Mouse (Mus musculus): ENCODE results near the gene Stard3nl. TPM values are rescaled to one million over a fixed set of nuclear protein-coding genes. Genes with fewer than 3 reads are reported as not detected.

Gene Stard3nl
- polyA plus RNA-seq, 1 experiment from 2014 or later: 199 TPM

- Histone ChIP-seq H3K4me1 (ENCODE audit: control insufficient read depth, insufficient read depth, low read length) (no peaks in the 10 kb centered on the region), H3K36me3 (ENCODE audit: control insufficient read depth, insufficient read depth, low read length) (no peaks in the 10 kb centered on the region), H3K9me3 (replicated peaks; ENCODE audit: control insufficient read depth, low read length) (no peaks in the 10 kb centered on the region), H3K27ac (ENCODE audit: low read depth, low read length) (no peak overlapping the region), H3K4me2 (ENCODE audit: low read length) (no peak overlapping the region), H3K4me3 (ENCODE audit: low read depth, low read length) (no peak overlapping the region), H3K27me3 (replicated peaks; ENCODE audit: control insufficient read depth, insufficient read depth, low read length) (no peaks in the 10 kb centered on the region), H3K9ac (ENCODE audit: low read length) (no peak overlapping the region)
- DNase-seq (ENCODE audit: low spot score) (no peak), ATAC-seq (no peak)
- 93% methylated on average over 1 of the region's 1 CpGs for WGBS
Observed at GRCm38 (mm10) chr13:19415337-19415736, 19.7 kb upstream of the Stard3nl start.

DNA sequence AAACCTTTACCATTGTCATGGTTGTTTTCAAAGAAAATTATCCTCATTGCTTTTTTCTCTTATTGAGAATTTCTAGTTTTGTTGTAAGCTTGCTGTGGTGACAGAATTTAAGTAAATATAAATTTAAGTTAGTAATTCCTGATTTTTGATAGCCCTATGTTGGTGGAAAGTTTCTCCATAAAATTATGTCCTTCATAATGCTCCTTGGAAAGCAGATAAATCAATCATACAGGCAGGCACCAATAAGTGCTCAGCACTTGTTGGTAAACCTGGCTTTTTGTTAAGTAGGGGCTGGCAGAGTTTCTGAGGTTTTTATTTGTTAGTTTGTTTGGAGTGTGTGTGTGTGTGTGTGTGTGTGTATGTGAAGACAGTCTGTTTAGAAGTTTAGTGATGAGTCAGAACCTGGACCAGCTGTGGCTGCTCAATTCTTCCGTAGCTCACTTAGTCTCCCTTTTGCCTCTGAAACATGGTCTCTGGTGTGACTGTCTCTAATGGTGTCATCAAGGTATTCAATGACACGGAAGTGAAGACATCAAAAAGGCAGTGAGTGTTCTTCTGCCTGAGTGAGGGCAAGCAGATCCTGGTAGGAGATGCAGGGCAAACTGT, 16.8 kb upstream of the Stard3nl start:
- H3K4me1 ChIP-seq (ENCODE audit: control insufficient read depth, insufficient read depth, low read length): no peaks in the 10 kb centered on the region
- ATAC-seq: no peak

GRCm38 (mm10) chr13:19411886-19412285, 16.3 kb upstream of the Stard3nl start:
- Histone ChIP-seq H3K36me3 (ENCODE audit: control insufficient read depth, insufficient read depth, low read length) (no peaks in the 10 kb centered on the region), H3K9me3 (replicated peaks; ENCODE audit: control insufficient read depth, low read length) (no peaks in the 10 kb centered on the region)
- 80% methylated on average over 5 of the region's 5 CpGs for WGBS

More for the DNA sequence above, 16.8 kb upstream of the Stard3nl start:
- Histone ChIP-seq H3K27me3 (replicated peaks; ENCODE audit: control insufficient read depth, insufficient read depth, low read length) (no peaks in the 10 kb centered on the region), H3K36me3 (ENCODE audit: control insufficient read depth, insufficient read depth, low read length) (no peaks in the 10 kb centered on the region), H3K9ac (ENCODE audit: low read length) (no peak overlapping the region), H3K4me2 (ENCODE audit: low read length) (no peak overlapping the region), H3K4me3 (ENCODE audit: low read depth, low read length) (no peak overlapping the region), H3K9me3 (replicated peaks; ENCODE audit: control insufficient read depth, low read length) (no peaks in the 10 kb centered on the region), H3K27ac (ENCODE audit: low read depth, low read length) (no peak overlapping the region)
- 79% methylated on average over 2 of the region's 2 CpGs for WGBS
- DNase-seq (ENCODE audit: low spot score): no peak

GRCm38 (mm10) chr13:19410694-19411093, 15.1 kb upstream of the Stard3nl start:
- Histone ChIP-seq H3K27me3 (replicated peaks; ENCODE audit: control insufficient read depth, insufficient read depth, low read length) (no peaks in the 10 kb centered on the region), H3K27ac (ENCODE audit: low read depth, low read length) (no peak overlapping the region), H3K4me1 (ENCODE audit: control insufficient read depth, insufficient read depth, low read length) (no peaks in the 10 kb centered on the region), H3K9me3 (replicated peaks; ENCODE audit: control insufficient read depth, low read length) (no peaks in the 10 kb centered on the region), H3K4me3 (ENCODE audit: low read depth, low read length) (no peak overlapping the region), H3K9ac (ENCODE audit: low read length) (no peak overlapping the region), H3K36me3 (ENCODE audit: control insufficient read depth, insufficient read depth, low read length) (no peaks in the 10 kb centered on the region), H3K4me2 (ENCODE audit: low read length) (no peak overlapping the region)
- WGBS: 93% methylated on average over 4 of the region's 4 CpGs
- DNase-seq (ENCODE audit: low spot score): no peak
- ATAC-seq: no peak

More at GRCm38 (mm10) chr13:19411886-19412285, 16.3 kb upstream of the Stard3nl start:
- no peak overlapping the region for H3K27ac ChIP-seq (ENCODE audit: low read depth, low read length)
- no peaks in the 10 kb centered on the region for H3K27me3 ChIP-seq (replicated peaks; ENCODE audit: control insufficient read depth, insufficient read depth, low read length)
- H3K4me3 ChIP-seq (ENCODE audit: low read depth, low read length): no peak overlapping the region
- H3K4me1 ChIP-seq (ENCODE audit: control insufficient read depth, insufficient read depth, low read length): no peaks in the 10 kb centered on the region
- ATAC-seq (no peak), DNase-seq (ENCODE audit: low spot score) (no peak)
- no peak overlapping the region for H3K4me2 ChIP-seq (ENCODE audit: low read length)
- no peak overlapping the region for H3K9ac ChIP-seq (ENCODE audit: low read length)

DNA sequence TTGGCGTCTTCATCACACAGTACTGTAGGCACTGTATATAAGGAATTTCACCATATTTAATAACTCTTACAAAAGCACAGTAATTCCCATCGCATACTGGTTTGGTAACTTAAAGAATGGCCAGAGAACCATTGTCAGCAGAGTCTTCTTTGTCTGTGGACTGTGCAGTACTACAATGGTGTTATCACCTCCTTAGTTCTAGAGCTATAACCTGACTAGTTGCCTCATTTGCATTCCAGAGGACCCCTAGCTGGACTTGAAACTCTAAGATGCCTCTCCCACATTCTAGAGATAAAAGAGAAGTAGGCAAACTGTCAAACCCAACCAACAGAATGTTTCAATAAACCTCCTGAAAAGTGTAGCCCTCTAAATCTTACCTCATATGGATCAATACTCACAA, 12.4 kb upstream of the Stard3nl start:
- H3K4me2 ChIP-seq (ENCODE audit: low read length): no peak overlapping the region
- H3K27ac ChIP-seq (ENCODE audit: low read depth, low read length): no peak overlapping the region
- no peak overlapping the region for H3K9ac ChIP-seq (ENCODE audit: low read length)
- H3K4me1 ChIP-seq (ENCODE audit: control insufficient read depth, insufficient read depth, low read length): no peaks in the 10 kb centered on the region
- H3K9me3 ChIP-seq (replicated peaks; ENCODE audit: control insufficient read depth, low read length): no peaks in the 10 kb centered on the region
- no peak for ATAC-seq
- H3K27me3 ChIP-seq (replicated peaks; ENCODE audit: control insufficient read depth, insufficient read depth, low read length): no peaks in the 10 kb centered on the region
- no peak overlapping the region for H3K4me3 ChIP-seq (ENCODE audit: low read depth, low read length)
- no peaks in the 10 kb centered on the region for H3K36me3 ChIP-seq (ENCODE audit: control insufficient read depth, insufficient read depth, low read length)
- no peak for DNase-seq (ENCODE audit: low spot score)
- WGBS: 91% methylated on average over 2 of the region's 2 CpGs

DNA sequence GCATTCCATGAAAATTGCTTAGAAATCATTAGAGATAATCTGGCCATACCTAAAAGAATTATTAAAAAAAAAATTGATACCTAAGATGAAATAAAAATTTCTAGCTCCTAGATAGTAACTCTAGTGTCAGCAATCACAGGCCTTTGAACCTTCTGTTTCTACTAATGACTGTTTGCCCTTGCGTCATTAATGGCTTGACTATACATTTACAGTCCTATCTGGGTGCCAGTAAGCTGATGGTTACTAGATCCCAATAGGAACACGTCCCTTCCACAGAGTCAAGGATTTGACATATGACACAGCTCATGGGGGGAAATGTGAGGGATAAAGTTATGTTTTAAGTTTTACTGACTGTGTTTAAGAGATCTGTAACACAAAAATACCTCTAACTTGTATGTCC, 9.0 kb upstream of the Stard3nl start:
- Histone ChIP-seq H3K27ac (ENCODE audit: low read depth, low read length) (no peak overlapping the region), H3K36me3 (ENCODE audit: control insufficient read depth, insufficient read depth, low read length) (no peaks in the 10 kb centered on the region), H3K4me2 (ENCODE audit: low read length) (no peak overlapping the region), H3K9me3 (replicated peaks; ENCODE audit: control insufficient read depth, low read length) (no peaks in the 10 kb centered on the region), H3K9ac (ENCODE audit: low read length) (no peak overlapping the region), H3K27me3 (replicated peaks; ENCODE audit: control insufficient read depth, insufficient read depth, low read length) (no peaks in the 10 kb centered on the region), H3K4me3 (ENCODE audit: low read depth, low read length) (no peak overlapping the region), H3K4me1 (ENCODE audit: control insufficient read depth, insufficient read depth, low read length) (no peaks in the 10 kb centered on the region)
- WGBS: 82% methylated on average over 2 of the region's 2 CpGs
- no peak for DNase-seq (ENCODE audit: low spot score)
- no peak for ATAC-seq

GRCm38 (mm10) chr13:19394798-19395687, 552 bp downstream of the Stard3nl start:
- peak overlapping the region; percentile 78 for H3K27ac ChIP-seq (ENCODE audit: low read depth, low read length)
- H3K4me3 ChIP-seq (ENCODE audit: low read depth, low read length): peak overlapping the region; percentile 92
- no peaks in the 10 kb centered on the region for H3K9me3 ChIP-seq (replicated peaks; ENCODE audit: control insufficient read depth, low read length)
- DNase-seq (ENCODE audit: low spot score): peak; percentile 12
- WGBS: under 1% methylated on average over 24 of the region's 25 CpGs
- H3K36me3 ChIP-seq (ENCODE audit: control insufficient read depth, insufficient read depth, low read length): 0 out of 2 replicates have a peak, but pooled peaks cover 2% of the 10 kb centered on the region
- H3K9ac ChIP-seq (ENCODE audit: low read length): peak overlapping the region; percentile 97
- no peaks in the 10 kb centered on the region for H3K27me3 ChIP-seq (replicated peaks; ENCODE audit: control insufficient read depth, insufficient read depth, low read length)
- ATAC-seq: peak; percentile 80
- peaks cover 22% of the 10 kb centered on the region for H3K4me1 ChIP-seq (ENCODE audit: control insufficient read depth, insufficient read depth, low read length)
- H3K4me2 ChIP-seq (ENCODE audit: low read length): peak overlapping the region; percentile 66

- H3K4me3 ChIP-seq (ENCODE audit: low read depth, low read length): 0 out of 2 replicates have a peak overlapping the region, but pooled peaks have one; percentile 92
- H3K9me3 ChIP-seq (replicated peaks; ENCODE audit: control insufficient read depth, low read length): no peaks in the 10 kb centered on the region
- peak overlapping the region; percentile 66 for H3K4me2 ChIP-seq (ENCODE audit: low read length)
- no peak overlapping the region for H3K27ac ChIP-seq (ENCODE audit: low read depth, low read length)
- peaks cover 22% of the 10 kb centered on the region for H3K4me1 ChIP-seq (ENCODE audit: control insufficient read depth, insufficient read depth, low read length)
- peak; percentile 6 for DNase-seq (ENCODE audit: low spot score)
- 81% methylated on average over 4 of the region's 4 CpGs for WGBS
- peak overlapping the region; percentile 46; the same call in 1 of the 2 replicates for H3K9ac ChIP-seq (ENCODE audit: low read length)
- ATAC-seq: no peak
- H3K36me3 ChIP-seq (ENCODE audit: control insufficient read depth, insufficient read depth, low read length): 0 out of 2 replicates have a peak, but pooled peaks cover 2% of the 10 kb centered on the region
- H3K27me3 ChIP-seq (replicated peaks; ENCODE audit: control insufficient read depth, insufficient read depth, low read length): no peaks in the 10 kb centered on the region
Observed at GRCm38 (mm10) chr13:19394171-19394570, 1.4 kb downstream of the Stard3nl start.

GRCm38 (mm10) chr13:19393731-19394130, 1.9 kb downstream of the Stard3nl start:
- 87% methylated on average over 2 of the region's 2 CpGs for WGBS
- Histone ChIP-seq H3K9me3 (replicated peaks; ENCODE audit: control insufficient read depth, low read length) (no peaks in the 10 kb centered on the region), H3K27me3 (replicated peaks; ENCODE audit: control insufficient read depth, insufficient read depth, low read length) (no peaks in the 10 kb centered on the region), H3K4me3 (ENCODE audit: low read depth, low read length) (no peak overlapping the region), H3K27ac (ENCODE audit: low read depth, low read length) (no peak overlapping the region), H3K9ac (ENCODE audit: low read length) (0 out of 2 replicates have a peak overlapping the region, but pooled peaks have one; percentile 46), H3K4me2 (ENCODE audit: low read length) (peak overlapping the region; percentile 66), H3K36me3 (ENCODE audit: control insufficient read depth, insufficient read depth, low read length) (0 out of 2 replicates have a peak, but pooled peaks cover 2% of the 10 kb centered on the region), H3K4me1 (ENCODE audit: control insufficient read depth, insufficient read depth, low read length) (peaks cover 22% of the 10 kb centered on the region)
- DNase-seq (ENCODE audit: low spot score) (no peak), ATAC-seq (no peak)
